Mouse (Mus musculus): ENCODE measurements around the gene Pdha1.

- TF ChIP-seq CHD2 (IDR thresholded peaks at IDR 0.05; ENCODE audit: low read depth, low read length) (no peak), ZNF384 (IDR thresholded peaks at IDR 0.05; ENCODE audit: low read depth, low read length) (no peak)
Observed at GRCm38 (mm10) chrX:160137861-160138717, at the start of gene Pdha1.
